Mouse (Mus musculus) MEL (cell line): Measurements from ENCODE around the gene Gm5965. TPM values are rescaled to one million over a fixed set of nuclear protein-coding genes. Genes with fewer than 3 reads are reported as not detected.

Source experiments
- DNase-seq: peaks from one replicate; pipeline ENCODE4 v3.0.0; 2011; ENCODE audit warnings: low read depth, low spot score
- H3K27ac ChIP-seq: 2 replicates; pipeline ENCODE4 v1.5.1; 2012; ENCODE audit warnings: low read depth, mild to moderate bottlenecking, control low read depth, low read length, moderate library complexity; ENCODE audit not compliant: control insufficient read depth
- H3K27me3 ChIP-seq, 2 experiments: fragments of 150-350 bp in 1 of 2; sonication (generic) in 1 of 2; 2 replicates each; pipeline ENCODE4 v1.6.1; 2012; ENCODE audit warnings: low read length in 2 of 2, mild to moderate bottlenecking in 2 of 2, improper control_type of control experiment in 1 of 2, moderate library complexity in 1 of 2; ENCODE audit not compliant: insufficient read depth in 2 of 2, control insufficient read depth in 1 of 2
- H3K36me3 ChIP-seq, 2 experiments: 2 replicates each; pipeline ENCODE4 v1.6.1; 2012 to 2014; ENCODE audit warnings: low read length in 2 of 2, improper control_type of control experiment in 1 of 2, inconsistent platforms in 1 of 2, mild to moderate bottlenecking in 1 of 2; ENCODE audit not compliant: insufficient read depth in 2 of 2, control insufficient read depth in 1 of 2
- H3K4me1 ChIP-seq, 2 experiments: fragments of 150-350 bp in 1 of 2; sonication (generic) in 1 of 2; 2 replicates each; pipeline ENCODE4 v1.6.1; 2012; ENCODE audit warnings: low read length in 2 of 2, improper control_type of control experiment in 1 of 2, mild to moderate bottlenecking in 1 of 2; ENCODE audit not compliant: insufficient read depth in 2 of 2, control insufficient read depth in 1 of 2
- H3K4me3 ChIP-seq, 2 experiments: fragments of 150-350 bp in 1 of 2; sonication (generic) in 1 of 2; 2 replicates each; pipeline ENCODE4 v1.5.1; 2012; ENCODE audit warnings: low read depth in 2 of 2, low read length in 2 of 2, mild to moderate bottlenecking in 2 of 2, moderate library complexity in 2 of 2, control low read depth in 1 of 2, improper control_type of control experiment in 1 of 2; ENCODE audit not compliant: control insufficient read depth in 1 of 2, insufficient read depth in 1 of 2
- H3K79me2 ChIP-seq: 2 replicates; pipeline ENCODE4 v1.6.1; 2012; ENCODE audit warnings: mild to moderate bottlenecking, low read length, moderate library complexity; ENCODE audit not compliant: control insufficient read depth, poor library complexity, insufficient read depth
- H3K9ac ChIP-seq: 2 replicates; pipeline ENCODE4 v1.6.1; 2012; ENCODE audit warnings: low read depth, mild to moderate bottlenecking, control low read depth, low read length, moderate library complexity; ENCODE audit not compliant: control insufficient read depth, poor library complexity, severe bottlenecking
- H3K9me3 ChIP-seq: fragments of 150-350 bp; sonication (generic); replicated peaks from 2 replicates; pipeline ENCODE4 v1.6.1; 2012; ENCODE audit warnings: mild to moderate bottlenecking, low read length, improper control_type of control experiment, moderate library complexity; ENCODE audit not compliant: insufficient read depth
- BHLHE40 ChIP-seq: IDR thresholded peaks from 2 replicates; pipeline ENCODE4 v1.6.1; 2012; ENCODE audit warnings: low read depth, mild to moderate bottlenecking, inconsistent platforms, low read length, improper control_type of control experiment, borderline replicate concordance
- CHD1 ChIP-seq: IDR thresholded peaks from 2 replicates; pipeline ENCODE4 v1.6.1; 2012; ENCODE audit warnings: low read depth, mild to moderate bottlenecking, inconsistent platforms, low read length, improper control_type of control experiment
- CTCF ChIP-seq, 3 experiments: IDR thresholded peaks in 2 of 3; conservative IDR thresholded peaks in 1 of 3; 2 replicates each; pipeline ENCODE4 v1.5.1; 2011 to 2012; ENCODE audit warnings: low read length in 3 of 3, low read depth in 2 of 3, mild to moderate bottlenecking in 2 of 3, improper control_type of control experiment in 1 of 3, inconsistent platforms in 1 of 3, mixed read lengths in 1 of 3, moderate library complexity in 1 of 3; ENCODE audit not compliant: control insufficient read depth in 1 of 3, insufficient read depth in 1 of 3, poor library complexity in 1 of 3, severe bottlenecking in 1 of 3
- E2F4 ChIP-seq: IDR thresholded peaks from 2 replicates; pipeline ENCODE4 v1.6.1; 2011; ENCODE audit warnings: low read depth, low read length, improper control_type of control experiment, borderline replicate concordance
- ELF1 ChIP-seq: IDR thresholded peaks from 2 replicates; pipeline ENCODE4 v1.6.1; 2014; ENCODE audit warnings: low read depth, mild to moderate bottlenecking, inconsistent platforms, low read length, improper control_type of control experiment, moderate library complexity
- GABPA ChIP-seq: IDR thresholded peaks from 2 replicates; pipeline ENCODE4 v1.6.1; 2012; ENCODE audit warnings: low read depth, mild to moderate bottlenecking, inconsistent platforms, low read length, improper control_type of control experiment, moderate library complexity
- KAT2A ChIP-seq: conservative IDR thresholded peaks from 2 replicates; pipeline ENCODE4 v1.6.1; 2012; ENCODE audit warnings: low read depth, low read length, improper control_type of control experiment, inconsistent platforms
- MAZ ChIP-seq: IDR thresholded peaks from 2 replicates; pipeline ENCODE4 v1.6.1; 2012; ENCODE audit warnings: low read depth, mild to moderate bottlenecking, inconsistent platforms, low read length, improper control_type of control experiment
- MEF2A ChIP-seq: IDR thresholded peaks from 2 replicates; pipeline ENCODE4 v1.6.1; 2014; ENCODE audit warnings: low read depth, mild to moderate bottlenecking, inconsistent platforms, low read length, improper control_type of control experiment; ENCODE audit not compliant: poor library complexity, insufficient replicate concordance, severe bottlenecking; ENCODE audit errors: extremely low read depth
- MYB ChIP-seq: IDR thresholded peaks from 2 replicates; pipeline ENCODE4 v1.6.1; 2011; ENCODE audit warnings: mild to moderate bottlenecking, low read depth, low read length, improper control_type of control experiment
- POLR2AphosphoS5 ChIP-seq: IDR thresholded peaks from 2 replicates; pipeline ENCODE4 v1.6.1; 2012; ENCODE audit warnings: low read depth, borderline replicate concordance, mild to moderate bottlenecking, inconsistent platforms, low read length, moderate library complexity, mixed read lengths
- RAD21 ChIP-seq: IDR thresholded peaks from 2 replicates; pipeline ENCODE4 v1.6.1; 2011; ENCODE audit warnings: mild to moderate bottlenecking, low read depth, low read length, improper control_type of control experiment
- RCOR1 ChIP-seq: IDR thresholded peaks from 2 replicates; pipeline ENCODE4 v1.6.1; 2012; ENCODE audit warnings: low read depth, mild to moderate bottlenecking, inconsistent platforms, low read length, improper control_type of control experiment
- SIN3A ChIP-seq: IDR thresholded peaks from 2 replicates; pipeline ENCODE4 v1.6.1; 2012; ENCODE audit warnings: low read length, improper control_type of control experiment, inconsistent platforms
- TBP ChIP-seq: IDR thresholded peaks from 2 replicates; pipeline ENCODE4 v1.8.0; 2011; ENCODE audit warnings: low read depth, low read length, improper control_type of control experiment
- UBTF ChIP-seq: IDR thresholded peaks from 2 replicates; pipeline ENCODE4 v1.6.1; 2012; ENCODE audit warnings: low read depth, mild to moderate bottlenecking, inconsistent platforms, low read length, improper control_type of control experiment, moderate library complexity, borderline replicate concordance; ENCODE audit not compliant: insufficient read depth
- USF1 ChIP-seq: IDR thresholded peaks from 2 replicates; pipeline ENCODE4 v1.6.1; 2014; ENCODE audit warnings: low read depth, mild to moderate bottlenecking, inconsistent platforms, low read length, improper control_type of control experiment, moderate library complexity
- USF2 ChIP-seq, 2 experiments: IDR thresholded peaks; 2 replicates each; pipeline ENCODE4 v1.6.1; 2011 to 2012; ENCODE audit warnings: improper control_type of control experiment in 2 of 2, low read length in 2 of 2, borderline replicate concordance in 1 of 2, inconsistent platforms in 1 of 2, low read depth in 1 of 2, mild to moderate bottlenecking in 1 of 2; ENCODE audit not compliant: insufficient read depth in 1 of 2
- ZKSCAN1 ChIP-seq: IDR thresholded peaks from 2 replicates; pipeline ENCODE4 v1.6.1; 2012; ENCODE audit warnings: low read depth, mild to moderate bottlenecking, inconsistent platforms, low read length, improper control_type of control experiment, moderate library complexity
- ZMIZ1 ChIP-seq: IDR thresholded peaks from 2 replicates; pipeline ENCODE4 v1.6.1; 2012; ENCODE audit warnings: low read depth, mild to moderate bottlenecking, inconsistent platforms, low read length, improper control_type of control experiment, moderate library complexity
- polyA plus RNA-seq, 2 experiments: library from polyadenylated mRNA; stranded (reverse) in 1 of 2; unstranded in 1 of 2; fragments of >175 nt in 1 of 2; fragments of >200 nt in 1 of 2; gene quantifications; 2 replicates each; pipeline versions ENCODE4 v1.2.1 to v1.2.4; 2012; ENCODE audit warnings: low replicate concordance in 2 of 2, low read depth in 1 of 2; ENCODE audit not compliant: insufficient read length in 2 of 2, insufficient read depth in 1 of 2, missing spikeins in 1 of 2
- total RNA-seq: library from RNA; depleted of rRNA; stranded (reverse); fragments of 300-350 nt; gene quantifications from 2 replicates; pipeline ENCODE4 v1.2.3, GENCODE M21; 2012; rRNA removed

Gene Gm5965
- not detected in 2 replicates for total RNA-seq
- not detected for polyA plus RNA-seq

DNA sequence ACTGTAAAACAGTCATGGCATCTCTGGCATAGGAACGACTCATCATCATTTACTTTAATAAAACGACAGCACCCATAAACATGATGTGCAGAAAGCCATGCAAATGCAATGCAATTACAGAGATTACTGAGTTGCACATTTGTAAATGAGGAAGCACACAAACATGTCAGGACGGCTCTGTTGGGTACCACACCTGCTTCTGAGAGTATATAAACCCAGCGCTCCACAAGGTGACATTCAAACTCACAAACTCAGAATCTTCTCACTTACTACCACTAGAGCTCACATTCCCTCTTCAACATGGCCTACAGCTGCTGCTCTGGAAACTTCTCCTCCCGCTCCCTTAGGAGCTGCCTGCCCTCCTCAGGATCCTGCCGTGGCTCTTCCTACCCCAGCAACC is at the start of gene Gm5965:
TSS of gene Gm5965 (plus strand) at position 301 of the 400 bp plus-strand sequence.
- Histone ChIP-seq H3K27ac (no peak within 1 kb of the TSS), H3K36me3 (no peaks in the 10 kb centered on the region), H3K4me1 (no peaks in the 10 kb centered on the region), H3K9ac (no peak within 1 kb of the TSS), H3K27me3 (no peaks in the 10 kb centered on the region), H3K79me2 (no peaks in the 10 kb centered on the region), H3K9me3 (no peaks in the 10 kb centered on the region), H3K4me3 (no peak within 1 kb of the TSS)
- no peak for TF ChIP-seq MEF2A
- TF ChIP-seq ZKSCAN1, result no peak
- TF ChIP-seq ZMIZ1, result no peak
- no peak for TF ChIP-seq ELF1
- no peak for TF ChIP-seq KAT2A
- TF ChIP-seq POLR2AphosphoS5, result no peak
- TF ChIP-seq GABPA, result no peak
- TF ChIP-seq SIN3A, result no peak
- TF ChIP-seq RCOR1, result no peak
- no peak for TF ChIP-seq USF1
- TF ChIP-seq BHLHE40, result no peak
- TF ChIP-seq CTCF (IDR thresholded peaks at IDR 0.05 in 2 of 3, conservative IDR thresholded peaks at IDR 0.05 in 1 of 3; ENCODE audit: control insufficient read depth in 1 of 3, insufficient read depth in 1 of 3, low read depth in 2 of 3, low read length in 3 of 3, poor library complexity in 1 of 3, severe bottlenecking in 1 of 3), result no peak
- no peak for TF ChIP-seq UBTF
- no peak for TF ChIP-seq CHD1
- TF ChIP-seq TBP, result no peak
- TF ChIP-seq MAZ, result no peak
- TF ChIP-seq E2F4, result no peak
- no peak for TF ChIP-seq RAD21
- DNase-seq, result no peak

DNA sequence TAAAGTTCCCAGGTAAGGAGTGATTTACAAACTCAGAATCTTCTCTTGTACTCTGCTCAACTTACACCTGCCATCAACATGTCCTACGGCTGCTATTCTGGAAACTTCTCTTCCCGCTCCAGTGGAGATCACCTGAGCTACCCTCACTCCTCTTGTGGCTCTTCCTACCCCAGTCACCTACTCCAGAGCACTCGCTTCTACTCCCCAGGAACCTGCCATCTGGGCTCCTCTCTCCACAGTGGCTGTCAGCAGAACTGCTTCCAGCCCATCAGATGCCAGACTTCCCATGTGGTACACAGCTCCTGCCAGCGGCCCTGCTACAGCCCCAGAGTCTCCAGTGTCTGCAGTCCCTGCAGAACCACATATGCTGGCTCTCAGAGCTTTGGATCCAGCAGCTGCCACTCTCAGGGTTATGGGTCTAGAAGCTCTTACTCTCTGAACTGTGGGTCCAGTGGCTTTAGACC is 48.9 kb upstream of the Gm5965 start, which contains the start of gene Krtap13-1:
TSS of gene Krtap13-1 (plus strand) at position 51 of the 464 bp plus-strand sequence.
- Histone ChIP-seq H3K4me1 (no peaks in the 10 kb centered on the region), H3K27me3 (no peaks in the 10 kb centered on the region)
- TF ChIP-seq UBTF (no peak), ZKSCAN1 (no peak), MYB (no peak), USF2 (IDR thresholded peaks at IDR 0.05; ENCODE audit: borderline replicate concordance in 1 of 2, insufficient read depth in 1 of 2, low read depth in 1 of 2, low read length in 2 of 2) (no peak), RCOR1 (no peak)

More for the DNA sequence above, 48.9 kb upstream of the Gm5965 start, which contains the start of gene Krtap13-1:
- no peaks in the 10 kb centered on the region for H3K79me2 ChIP-seq
- H3K9me3 ChIP-seq, result no peaks in the 10 kb centered on the region
- DNase-seq, result no peak
- H3K36me3 ChIP-seq, result no peaks in the 10 kb centered on the region
- no peak within 1 kb of the TSS for H3K4me3 ChIP-seq
- H3K9ac ChIP-seq, result no peak within 1 kb of the TSS
- no peak within 1 kb of the TSS for H3K27ac ChIP-seq
